Mouse (Mus musculus) kidney, postnatal 36 days (tissue): ENCODE results near the gene Gm26620.

Experiments used
- DNase-seq, 2 experiments: peaks; one replicate each; pipeline ENCODE4 v3.0.0; 2021 to 2022; ENCODE audit warnings: mixed read lengths in 2 of 2

Gm26620 gene

DNA sequence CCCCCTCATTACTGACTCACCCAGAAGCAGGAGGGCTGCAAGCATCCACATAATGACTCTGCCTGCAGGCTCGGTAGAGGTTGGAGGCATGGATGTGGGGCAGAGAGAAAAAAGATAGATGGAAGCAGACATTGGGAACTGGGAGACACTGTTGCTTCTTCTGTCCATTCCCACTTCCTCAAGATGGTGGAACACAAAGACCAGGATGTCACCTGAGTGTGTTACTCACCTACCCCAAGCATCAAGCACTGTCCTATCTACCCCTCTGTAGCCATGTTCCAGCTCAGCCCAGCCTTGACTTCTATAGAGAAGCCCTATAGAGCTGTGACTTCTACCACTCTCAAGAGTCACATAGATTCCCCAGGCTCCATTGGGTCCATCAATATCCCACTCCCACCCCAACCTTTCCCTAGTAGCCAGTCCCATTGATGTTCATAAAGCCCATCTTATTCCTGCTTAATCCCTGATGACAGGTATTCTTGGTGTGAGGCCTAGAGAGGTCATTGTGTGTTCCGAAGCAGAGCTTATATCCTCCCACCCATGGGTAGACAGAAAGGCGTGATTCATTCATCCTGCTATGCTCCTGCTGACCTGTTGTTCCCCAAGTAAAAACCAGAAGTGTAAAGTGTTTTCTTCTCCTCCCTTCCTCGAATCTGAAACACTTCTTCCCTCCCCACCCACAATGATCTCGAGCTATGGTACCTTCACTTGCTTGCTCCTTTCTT is 28.2 kb downstream of the Gm26620 start, which contains the start of gene Fcrlb:
TSS of gene Fcrlb (minus strand) at position 51 of the 725 bp plus-strand sequence.
- DNase-seq = no peak

DNA sequence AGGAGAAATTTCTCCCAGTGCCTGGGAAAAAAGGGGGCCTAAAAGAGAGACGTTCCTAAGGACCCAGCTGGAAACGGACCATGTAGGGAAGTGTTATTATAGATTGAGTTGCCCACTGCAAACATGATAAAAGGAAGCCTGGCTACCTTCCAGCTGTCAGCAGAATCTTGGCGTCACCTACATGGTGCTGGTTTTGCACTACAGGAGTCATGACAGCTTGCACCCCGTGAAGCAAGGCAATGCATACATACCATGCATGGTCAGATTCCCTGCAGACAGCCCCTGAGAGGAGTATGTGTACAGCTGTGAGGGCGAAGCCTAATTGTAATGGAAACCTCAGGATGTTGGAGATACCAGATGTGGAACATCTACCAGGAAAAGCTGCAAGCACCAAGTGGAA is 30.8 kb downstream of the Gm26620 start:
- no peak for DNase-seq

DNA sequence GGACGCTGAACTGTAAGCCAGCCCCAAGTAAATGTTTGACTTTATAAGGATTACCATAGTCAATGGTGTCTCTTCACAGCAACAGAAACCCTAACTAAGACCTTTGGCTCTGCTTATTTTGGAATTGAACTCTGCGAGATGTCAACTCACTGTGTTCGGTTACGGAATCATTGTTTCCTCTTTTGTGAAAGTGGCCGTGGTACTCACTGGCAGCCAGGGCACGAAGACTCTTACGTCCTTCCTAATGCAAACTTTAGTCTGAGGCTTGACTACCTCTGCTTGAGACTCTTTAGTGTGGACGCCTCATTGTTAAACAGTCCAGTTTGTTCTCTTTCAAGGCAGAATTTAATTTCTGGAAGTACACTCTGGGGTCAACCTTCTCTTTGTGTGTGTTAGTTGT is 34.4 kb downstream of the Gm26620 start:
- DNase-seq = no peak

DNA sequence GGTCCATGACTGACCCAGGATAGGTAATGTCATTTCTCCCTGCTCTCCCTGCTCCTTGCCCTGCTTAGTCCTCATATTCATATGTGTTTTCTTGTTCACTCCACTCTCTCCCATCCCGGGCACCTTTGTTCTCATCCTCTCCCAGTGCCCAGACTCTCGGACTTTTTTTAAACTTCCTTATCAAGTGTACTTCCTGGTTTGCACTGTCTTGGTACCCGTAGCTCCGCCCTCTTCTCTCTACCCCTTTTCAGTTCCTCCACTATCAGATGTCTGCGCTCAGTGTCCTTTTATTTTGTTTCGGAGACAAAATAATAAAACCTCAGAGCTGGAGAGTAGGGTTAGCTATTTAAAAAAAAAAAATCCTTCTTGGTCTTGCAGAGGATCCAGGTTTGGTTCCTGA is 39.6 kb downstream of the Gm26620 start:
- no peak for DNase-seq

DNA sequence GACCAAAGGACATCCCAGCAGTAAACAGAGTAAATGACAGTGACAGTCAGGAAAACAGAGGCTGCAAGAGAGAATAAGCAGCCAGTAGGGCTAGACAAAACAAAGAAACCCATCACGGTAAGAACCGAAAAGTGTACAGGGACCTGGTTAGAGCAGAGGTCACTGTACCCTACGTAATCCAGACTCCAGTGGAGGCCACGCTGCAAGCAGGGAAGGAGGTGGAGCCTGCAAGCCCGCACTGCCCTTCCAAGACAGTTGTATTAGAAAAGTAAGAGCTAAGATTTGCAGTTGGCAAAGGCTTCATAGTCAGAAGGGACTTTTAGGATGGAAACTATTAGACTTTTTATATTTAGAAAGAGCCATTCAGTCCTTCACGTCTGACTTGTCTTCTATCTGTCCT is 42.1 kb downstream of the Gm26620 start:
- DNase-seq = peak in 1 of 2 experiments; percentile 20

DNA sequence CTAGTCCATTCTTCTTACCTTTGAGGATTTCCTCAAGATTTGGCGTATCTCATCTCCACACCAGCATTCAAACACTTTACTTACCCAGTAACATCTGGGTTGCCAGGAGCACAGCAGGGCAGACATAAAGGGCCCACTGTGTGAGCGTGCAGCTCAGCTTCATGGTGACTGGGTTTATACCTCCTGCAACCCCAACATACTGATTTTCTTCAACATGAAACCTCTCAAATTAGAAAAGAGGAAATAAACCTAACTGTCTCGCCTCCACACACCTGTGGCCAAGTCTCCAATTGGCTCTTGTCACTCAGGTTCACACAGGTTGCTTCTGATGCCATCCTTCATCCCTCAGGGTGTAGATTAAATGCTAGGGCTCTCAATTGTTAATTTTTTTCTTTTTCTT is 42.5 kb downstream of the Gm26620 start, which contains the start of gene Fcrla:
TSS of gene Fcrla (minus strand) at position 206 of the 400 bp plus-strand sequence.
- no peak for DNase-seq

DNA sequence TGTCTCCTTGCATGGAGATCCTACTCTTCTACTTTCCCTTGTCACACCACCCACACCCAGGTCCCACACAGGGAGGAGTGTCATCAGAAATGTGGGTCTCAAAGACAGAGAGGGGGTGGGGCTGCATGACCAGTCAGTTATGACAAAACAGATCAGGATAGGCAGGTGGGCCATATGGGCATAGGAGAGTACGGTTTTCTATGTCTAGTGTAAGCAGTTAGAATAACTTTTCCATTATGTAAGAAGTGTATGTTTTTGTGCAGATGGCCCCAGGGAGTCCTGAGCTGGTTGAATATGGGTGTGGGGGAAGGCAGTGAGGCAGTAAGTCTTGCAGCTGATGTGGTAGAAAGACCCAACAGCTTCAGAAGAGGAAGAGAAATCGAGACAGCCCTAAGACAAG is 43.6 kb downstream of the Gm26620 start:
- no peak for DNase-seq

DNA sequence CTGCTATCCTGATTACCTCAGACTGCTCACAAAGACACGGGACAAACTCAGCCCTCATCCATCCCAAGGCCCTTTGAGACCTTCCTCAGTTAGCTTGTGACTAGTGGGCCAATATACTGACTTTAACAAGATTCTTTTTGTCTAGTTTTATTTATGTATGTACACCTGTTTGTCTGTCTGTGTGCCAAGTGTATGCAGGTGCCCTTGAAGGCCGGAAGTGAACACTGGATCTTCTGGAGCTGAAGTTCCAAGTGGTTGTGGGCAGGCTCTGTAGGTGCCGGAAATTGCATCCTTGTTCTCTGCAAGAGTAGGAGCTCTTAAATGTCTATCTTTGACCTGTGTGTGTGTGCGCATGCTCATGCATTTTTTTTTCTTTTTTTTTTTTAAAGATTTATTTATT is 44.4 kb downstream of the Gm26620 start:
- DNase-seq = no peak

DNA sequence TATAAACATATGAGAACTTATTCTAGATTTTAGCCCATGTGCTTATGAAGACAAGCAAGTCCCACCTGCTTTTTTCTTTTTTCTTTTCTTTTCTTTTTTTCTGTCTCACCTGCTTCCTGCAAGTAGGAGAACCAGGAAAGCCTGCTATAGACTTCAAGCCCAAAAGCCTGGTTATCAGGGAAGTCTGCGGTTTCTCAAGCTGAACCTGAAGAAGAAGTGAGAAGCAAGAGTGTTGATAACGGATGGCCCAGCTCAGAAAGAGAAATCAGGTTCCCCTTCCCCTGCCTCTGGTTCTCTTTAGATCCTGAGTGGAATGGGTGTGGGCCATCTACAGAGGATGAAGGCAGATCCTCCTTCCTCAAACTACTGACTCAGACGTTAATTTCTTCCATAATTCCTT is 47.2 kb downstream of the Gm26620 start:
- DNase-seq = no peak

DNA sequence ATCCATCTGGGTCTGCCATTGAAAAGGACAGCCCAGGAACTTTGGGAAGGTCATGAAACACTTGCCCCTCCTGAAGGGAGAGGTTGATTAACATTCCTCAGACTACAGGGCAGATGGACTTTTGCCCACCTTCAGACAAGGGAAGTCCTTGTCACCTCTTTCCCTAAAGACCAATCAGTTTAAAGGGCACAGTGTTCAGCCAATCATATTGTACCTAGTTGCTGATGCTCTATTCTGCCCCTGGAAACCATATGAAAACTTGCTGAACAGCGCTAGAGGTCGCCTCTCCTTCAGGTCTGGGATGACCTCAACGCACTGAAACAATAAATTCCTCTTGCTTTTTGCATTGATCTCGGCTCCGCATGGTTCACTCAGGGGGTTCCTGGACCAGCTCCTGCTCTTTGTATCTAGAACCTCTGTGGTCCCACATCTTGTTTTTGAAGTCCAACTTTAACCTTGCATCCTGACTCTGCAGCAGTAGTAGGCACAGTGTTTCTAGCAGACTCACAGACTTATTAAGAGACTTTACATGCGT is 48.6 kb downstream of the Gm26620 start:
- DNase-seq = no peak

DNA sequence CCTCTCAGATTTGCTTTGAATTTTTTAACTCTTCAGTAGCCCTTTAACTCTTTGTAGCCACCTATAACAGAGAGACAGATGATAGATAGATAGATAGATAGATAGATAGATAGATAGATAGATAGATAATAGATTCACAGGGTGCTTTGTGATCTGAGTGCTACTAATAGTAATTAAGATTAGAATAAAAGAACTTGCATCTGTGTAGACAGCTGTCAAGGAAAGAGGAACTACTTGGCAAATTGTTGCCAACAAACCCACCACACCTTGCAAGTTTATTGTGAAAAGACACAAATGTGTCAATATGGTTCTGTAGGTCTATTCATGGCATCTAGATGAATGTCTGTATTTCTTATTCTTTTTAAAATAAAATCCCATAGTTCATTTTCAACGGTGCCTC is 49.1 kb downstream of the Gm26620 start:
- no peak for DNase-seq

DNA sequence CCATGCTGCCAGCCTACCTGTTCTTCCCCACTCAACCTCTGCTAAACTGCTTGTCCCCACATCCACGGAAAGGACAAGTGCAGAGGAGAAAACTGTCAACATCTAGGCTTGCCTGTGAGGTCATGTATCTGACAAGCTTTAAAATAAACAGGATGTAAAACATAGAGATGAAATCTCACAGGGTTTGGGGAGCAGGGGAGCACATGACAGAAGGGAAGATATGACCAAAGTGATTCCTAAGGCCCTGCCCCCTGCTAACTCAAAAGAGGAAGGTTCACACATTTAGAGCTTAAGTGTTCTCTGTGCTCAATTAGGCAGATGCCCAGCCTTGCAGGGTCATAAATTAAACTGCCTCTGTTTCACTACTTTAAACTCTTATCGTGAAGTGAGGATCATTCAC is 49.5 kb downstream of the Gm26620 start:
- no peak for DNase-seq
